Mouse (Mus musculus) myocyte (in vitro differentiated cells): ENCODE results near the gene Krtdap. TPM values are rescaled to one million over a fixed set of nuclear protein-coding genes. Genes with fewer than 3 reads are reported as not detected.
"Not testable (repeated sequence)": the region's sequence is repeated elsewhere in the genome, so short reads cannot be mapped to it uniquely, and the experiment has no call there.

Experiments used
- H3K27me3 ChIP-seq: one replicate; pipeline ENCODE4 v1.6.1; 2011; ENCODE audit not compliant: control insufficient read depth, insufficient read depth, insufficient read length
- H3K36me3 ChIP-seq: one replicate; pipeline ENCODE4 v1.6.1; 2011; ENCODE audit not compliant: control insufficient read depth, insufficient read depth
- H3K4me2 ChIP-seq: one replicate; pipeline ENCODE4 v1.6.1; 2011; ENCODE audit warnings: low read depth, control low read depth
- H3K4me3 ChIP-seq: one replicate; pipeline ENCODE4 v1.5.1; 2011; ENCODE audit warnings: mild to moderate bottlenecking, control low read depth, moderate library complexity
- H3K79me2 ChIP-seq: one replicate; pipeline ENCODE4 v1.6.1; 2011; ENCODE audit not compliant: control insufficient read depth, insufficient read depth
- H3ac ChIP-seq: one replicate; pipeline ENCODE4 v1.6.1; 2011; ENCODE audit not compliant: control insufficient read depth, insufficient read length
- CEBPB ChIP-seq: IDR thresholded peaks from 2 replicates; pipeline ENCODE4 v1.6.1; 2011; ENCODE audit warnings: mild to moderate bottlenecking, moderate library complexity; ENCODE audit not compliant: poor library complexity, insufficient read depth, severe bottlenecking
- E2F4 ChIP-seq: IDR thresholded peaks from one replicate; pipeline ENCODE4 v1.6.1; 2011; ENCODE audit warnings: mild to moderate bottlenecking, control low read depth, moderate library complexity; ENCODE audit not compliant: insufficient read depth
- MAX ChIP-seq: IDR thresholded peaks from one replicate; pipeline ENCODE4 v1.6.1; 2011; ENCODE audit warnings: low read depth, mild to moderate bottlenecking, control low read depth
- MYOD1 ChIP-seq, 3 experiments: IDR thresholded peaks; one replicate each; pipeline ENCODE4 v1.6.1; 2011; ENCODE audit warnings: control low read depth in 2 of 3, low read depth in 2 of 3, mild to moderate bottlenecking in 2 of 3, moderate library complexity in 1 of 3; ENCODE audit not compliant: insufficient read length in 2 of 3, control insufficient read depth in 1 of 3
- MYOG ChIP-seq, 3 experiments: IDR thresholded peaks; one replicate each; pipeline ENCODE4 v1.6.1; 2011; ENCODE audit warnings: control low read depth in 2 of 3, low read depth in 2 of 3, mild to moderate bottlenecking in 2 of 3; ENCODE audit not compliant: insufficient read length in 2 of 3, control insufficient read depth in 1 of 3, insufficient read depth in 1 of 3
- POLR2A ChIP-seq: IDR thresholded peaks from one replicate; pipeline ENCODE4 v1.6.1; 2011; ENCODE audit warnings: low read depth, mild to moderate bottlenecking, control low read depth, moderate library complexity; ENCODE audit not compliant: insufficient read length
- POLR2AphosphoS2 ChIP-seq: IDR thresholded peaks from one replicate; pipeline ENCODE4 v1.6.1; 2011; ENCODE audit warnings: low read depth, control low read depth; ENCODE audit not compliant: insufficient read length
- REST ChIP-seq: IDR thresholded peaks from one replicate; pipeline ENCODE4 v1.6.1; 2011; ENCODE audit warnings: mild to moderate bottlenecking, control low read depth, moderate library complexity; ENCODE audit not compliant: insufficient read depth, insufficient read length
- SRF ChIP-seq: IDR thresholded peaks from one replicate; pipeline ENCODE4 v1.6.1; 2011; ENCODE audit warnings: low read depth; ENCODE audit not compliant: control insufficient read depth, insufficient read length
- TCF12 ChIP-seq: IDR thresholded peaks from one replicate; pipeline ENCODE4 v1.6.1; 2011; ENCODE audit warnings: mild to moderate bottlenecking, control low read depth; ENCODE audit not compliant: poor library complexity, insufficient read depth, severe bottlenecking
- TCF3 ChIP-seq: IDR thresholded peaks from one replicate; pipeline ENCODE4 v1.6.1; 2011; ENCODE audit warnings: low read depth, control low read depth; ENCODE audit not compliant: insufficient read length
- USF1 ChIP-seq: IDR thresholded peaks from one replicate; pipeline ENCODE4 v1.6.1; 2011; ENCODE audit warnings: low read depth, mild to moderate bottlenecking, control low read depth, moderate library complexity
- polyA plus RNA-seq: library from polyadenylated mRNA; unstranded; fragments of >200 nt; fragmentation: generic; extraction: Trizol; gene quantifications from one replicate; pipeline ENCODE4 v1.2.1, GENCODE M21; 2012; ENCODE audit warnings: missing spikeins

Krtdap gene
- polyA plus RNA-seq, 1 experiment = not detected

DNA sequence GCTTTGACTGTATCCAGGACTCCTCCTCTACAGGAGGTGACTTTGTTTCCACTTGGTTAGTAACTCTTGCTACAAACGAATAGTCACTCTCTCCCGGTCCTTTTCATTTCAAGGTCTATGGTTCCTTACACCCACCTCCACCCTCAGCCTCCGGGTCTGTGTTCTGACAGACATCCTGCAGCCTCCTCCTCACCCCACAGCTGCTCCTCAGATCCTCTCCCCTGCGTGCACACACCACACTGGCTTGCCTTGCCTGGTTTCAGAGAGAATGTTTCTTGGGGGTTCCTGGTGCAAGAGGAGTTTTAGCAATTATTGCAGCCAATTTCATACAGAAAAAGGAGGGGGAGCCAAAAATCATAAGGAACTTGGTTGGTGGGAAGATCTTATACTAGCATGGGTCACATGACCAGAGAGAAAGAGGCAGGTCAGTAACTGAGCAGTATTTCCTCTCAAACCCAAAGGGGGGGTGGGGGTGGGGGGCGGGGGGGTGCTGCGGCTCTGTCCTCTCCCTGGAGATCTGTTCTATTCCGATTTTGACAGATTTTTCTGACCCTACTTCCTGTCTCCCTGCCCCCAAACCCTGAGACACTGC is 33.3 kb downstream of the Krtdap start:
- H3K79me2 ChIP-seq = no peaks in the 10 kb centered on the region
- H3ac ChIP-seq = no peak overlapping the region
- no peak overlapping the region for H3K4me3 ChIP-seq

GRCm38 (mm10) chr7:30821532-30821931 is 33.8 kb downstream of the Krtdap start:
- Histone ChIP-seq H3K36me3 (no peaks in the 10 kb centered on the region), H3K4me3 (no peak overlapping the region), H3K4me2 (no peak overlapping the region), H3K27me3 (peaks cover 29% of the 10 kb centered on the region), H3K79me2 (no peaks in the 10 kb centered on the region), H3ac (no peak overlapping the region)
- TF ChIP-seq CEBPB (no peak), TCF12 (no peak), USF1 (no peak)

More for the DNA sequence above, 33.3 kb downstream of the Krtdap start:
- TF ChIP-seq MYOD1 (IDR thresholded peaks at IDR 0.05; ENCODE audit: control insufficient read depth in 1 of 3, insufficient read length in 2 of 3, low read depth in 2 of 3) (no peak), SRF (no peak), TCF3 (no peak), MAX (no peak), REST (no peak), POLR2A (no peak), CEBPB (no peak), USF1 (no peak), POLR2AphosphoS2 (no peak), MYOG (IDR thresholded peaks at IDR 0.05; ENCODE audit: control insufficient read depth in 1 of 3, insufficient read depth in 1 of 3, insufficient read length in 2 of 3, low read depth in 2 of 3) (no peak), TCF12 (no peak), E2F4 (no peak)
- peaks cover 29% of the 10 kb centered on the region for H3K27me3 ChIP-seq
- no peaks in the 10 kb centered on the region for H3K36me3 ChIP-seq
- no peak overlapping the region for H3K4me2 ChIP-seq

- Histone ChIP-seq H3K4me2 (no peak within 1 kb of the TSS), H3K4me3 (no peak within 1 kb of the TSS), H3K27me3 (peaks cover 22% of the 10 kb centered on the region), H3K79me2 (no peaks in the 10 kb centered on the region), H3ac (no peak within 1 kb of the TSS), H3K36me3 (no peaks in the 10 kb centered on the region)
- TF ChIP-seq POLR2A (no peak), MYOG (IDR thresholded peaks at IDR 0.05; ENCODE audit: control insufficient read depth in 1 of 3, insufficient read depth in 1 of 3, insufficient read length in 2 of 3, low read depth in 2 of 3) (no peak), USF1 (no peak), TCF3 (no peak), SRF (no peak), TCF12 (no peak)
Observed at GRCm38 (mm10) chr7:30823675-30824074, 36.0 kb downstream of the Krtdap start, which contains the start of gene Ffar2. TSS of gene Ffar2 (minus strand) at chr7:30823775.

- peaks cover 19% of the 10 kb centered on the region for H3K27me3 ChIP-seq
- no peak overlapping the region for H3K4me2 ChIP-seq
- no peak for TF ChIP-seq USF1
- TF ChIP-seq TCF3 = no peak
- TF ChIP-seq POLR2AphosphoS2 = no peak
- TF ChIP-seq CEBPB = no peak
- TF ChIP-seq TCF12 = no peak
- no peak for TF ChIP-seq REST
- no peak for TF ChIP-seq MYOG (IDR thresholded peaks at IDR 0.05; ENCODE audit: control insufficient read depth in 1 of 3, insufficient read depth in 1 of 3, insufficient read length in 2 of 3, low read depth in 2 of 3)
- no peak for TF ChIP-seq MYOD1 (IDR thresholded peaks at IDR 0.05; ENCODE audit: control insufficient read depth in 1 of 3, insufficient read length in 2 of 3, low read depth in 2 of 3)
- no peak for TF ChIP-seq E2F4
- TF ChIP-seq POLR2A = no peak
- no peak for TF ChIP-seq SRF
- TF ChIP-seq MAX = no peak
- no peaks in the 10 kb centered on the region for H3K79me2 ChIP-seq
- no peak overlapping the region for H3ac ChIP-seq
- H3K4me3 ChIP-seq = no peak overlapping the region
- no peaks in the 10 kb centered on the region for H3K36me3 ChIP-seq
Observed at GRCm38 (mm10) chr7:30824306-30824705, 36.6 kb downstream of the Krtdap start.

DNA sequence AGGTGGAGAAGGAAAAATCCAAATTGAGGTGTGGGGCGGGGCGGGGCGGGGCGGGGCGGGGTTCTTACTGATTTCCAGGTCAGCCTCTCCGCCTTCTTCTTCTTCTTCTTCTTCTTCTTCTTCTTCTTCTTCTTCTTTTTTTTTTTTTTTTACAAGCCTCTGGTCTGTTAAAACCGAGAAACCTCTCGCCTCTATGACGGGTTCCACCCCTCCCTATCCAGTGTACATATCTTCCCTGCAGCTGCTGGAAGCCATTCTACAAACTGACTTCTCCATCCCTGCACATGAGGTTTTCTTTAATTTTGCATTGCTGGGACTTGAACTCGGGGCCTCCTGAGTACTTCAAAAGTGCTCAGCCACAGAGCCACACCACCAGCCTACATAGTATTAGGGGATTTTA is 39.0 kb downstream of the Krtdap start:
- peaks cover 3% of the 10 kb centered on the region for H3K27me3 ChIP-seq
- no peaks in the 10 kb centered on the region for H3K79me2 ChIP-seq
- no peak overlapping the region for H3K4me3 ChIP-seq
- no peaks in the 10 kb centered on the region for H3K36me3 ChIP-seq
- H3ac ChIP-seq = no peak overlapping the region
- H3K4me2 ChIP-seq = no peak overlapping the region
- TF ChIP-seq TCF3 (no peak), POLR2A (no peak), REST (no peak), USF1 (no peak)

- not testable (repeated sequence) for H3K4me3 ChIP-seq, H3K79me2 ChIP-seq, H3K27me3 ChIP-seq, H3K4me2 ChIP-seq, H3K36me3 ChIP-seq, H3ac ChIP-seq
Observed at GRCm38 (mm10) chr7:30828871-30829270, 41.2 kb downstream of the Krtdap start.
